Mouse (Mus musculus) olfactory bulb, adult 2 months (tissue): ENCODE data around the gene Gsk3a.

Source experiments
- CTCF ChIP-seq: fragments of 200-500 bp; IDR thresholded peaks from 2 replicates; pipeline ENCODE4 v1.5.1; 2012; ENCODE audit warnings: low read depth, mild to moderate bottlenecking, low read length, moderate library complexity; ENCODE audit not compliant: insufficient read depth
- POLR2A ChIP-seq: fragments of 200-500 bp; IDR thresholded peaks from 2 replicates; pipeline ENCODE4 v1.6.1; 2012; ENCODE audit warnings: mild to moderate bottlenecking, low read depth, low read length, moderate library complexity; ENCODE audit not compliant: insufficient read depth

GRCm38 (mm10) chr7:25246079-25246758, 8.6 kb upstream of the Gsk3a start:
- TF ChIP-seq CTCF, result no peak
- 0 out of 2 replicates have a peak, but pooled peaks have one; percentile 18 for TF ChIP-seq POLR2A
